Mouse (Mus musculus) left cerebral cortex, postnatal 25 days (tissue): ENCODE results near the gene Mroh2a. TPM values are rescaled to one million over a fixed set of nuclear protein-coding genes. Genes with fewer than 3 reads are reported as not detected.

ENCODE experiments used
- DNase-seq, 2 experiments: peaks; one replicate each; pipeline ENCODE4 v3.0.0; 2022; ENCODE audit warnings: low spot score in 2 of 2, mixed read lengths in 1 of 2
- intact Hi-C: fragments of 180-260 bp; cut with DNase I; formaldehyde crosslinking; loops from one replicate; pipeline ENCODE4 v1.15.1; 2025
- total RNA-seq, 2 experiments: library from RNA; stranded (reverse); gene quantifications; 2 replicates each; pipeline ENCODE4 v1.2.3; 2021

Gene Mroh2a
- total RNA-seq, 2 experiments from 2014 or later, result 0.07 TPM; not detected in 1

DNA sequence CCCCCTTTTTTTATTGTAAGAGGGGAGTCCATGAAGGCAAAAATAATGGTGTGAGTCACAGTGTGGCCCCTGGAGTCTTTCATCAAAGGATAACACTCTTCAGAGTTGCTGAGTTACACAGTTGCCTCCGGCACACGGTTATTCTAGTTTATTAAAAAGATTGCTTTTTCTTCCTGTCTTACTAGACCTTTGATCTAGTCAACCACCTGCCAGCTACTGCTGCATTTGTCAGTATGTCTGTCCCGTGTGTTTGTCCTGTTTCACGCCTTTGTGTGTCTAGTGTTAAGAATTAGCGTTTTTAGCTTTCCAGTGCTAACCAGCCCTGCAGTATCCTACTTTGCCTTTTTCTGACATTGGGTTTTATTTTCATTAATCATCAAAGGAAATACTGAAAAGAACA, 58.9 kb downstream of the Mroh2a start:
- intact Hi-C loops, result no loop called here
- DNase-seq, result no peak

DNA sequence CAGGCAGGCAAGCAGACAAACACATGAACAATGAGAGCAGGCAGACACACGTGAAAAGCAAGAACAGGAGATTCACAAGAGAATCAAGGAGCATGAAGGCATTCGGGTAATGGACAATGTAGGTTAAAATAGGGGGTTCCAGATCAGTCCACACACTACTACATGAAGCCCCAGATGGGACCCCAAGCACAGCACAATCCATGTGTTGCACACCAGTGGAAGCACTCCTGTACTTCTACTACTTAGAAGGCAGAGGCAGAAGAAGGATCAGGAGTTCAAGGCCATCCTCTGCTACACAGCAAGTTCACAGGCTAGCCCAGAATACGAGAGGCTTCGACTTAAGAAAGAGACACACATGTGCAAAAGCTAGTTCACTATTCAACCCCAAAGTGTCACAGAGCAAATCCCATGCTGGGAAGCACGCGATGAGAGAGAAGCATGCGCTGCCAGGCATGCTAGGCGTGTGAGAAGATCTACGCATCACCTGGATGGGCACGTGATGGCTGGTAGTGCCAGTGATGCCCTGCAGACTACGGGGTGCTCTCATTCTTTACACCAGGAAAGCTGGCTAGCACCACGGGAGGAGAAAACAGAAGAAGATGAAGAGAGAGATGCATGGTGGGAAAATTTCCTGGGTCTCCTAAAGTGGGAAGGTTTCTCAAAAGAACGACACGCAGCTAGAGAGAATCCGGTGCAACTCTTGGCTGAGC, 59.5 kb downstream of the Mroh2a start:
- no peak for DNase-seq
- intact Hi-C loops, result no loop called here

DNA sequence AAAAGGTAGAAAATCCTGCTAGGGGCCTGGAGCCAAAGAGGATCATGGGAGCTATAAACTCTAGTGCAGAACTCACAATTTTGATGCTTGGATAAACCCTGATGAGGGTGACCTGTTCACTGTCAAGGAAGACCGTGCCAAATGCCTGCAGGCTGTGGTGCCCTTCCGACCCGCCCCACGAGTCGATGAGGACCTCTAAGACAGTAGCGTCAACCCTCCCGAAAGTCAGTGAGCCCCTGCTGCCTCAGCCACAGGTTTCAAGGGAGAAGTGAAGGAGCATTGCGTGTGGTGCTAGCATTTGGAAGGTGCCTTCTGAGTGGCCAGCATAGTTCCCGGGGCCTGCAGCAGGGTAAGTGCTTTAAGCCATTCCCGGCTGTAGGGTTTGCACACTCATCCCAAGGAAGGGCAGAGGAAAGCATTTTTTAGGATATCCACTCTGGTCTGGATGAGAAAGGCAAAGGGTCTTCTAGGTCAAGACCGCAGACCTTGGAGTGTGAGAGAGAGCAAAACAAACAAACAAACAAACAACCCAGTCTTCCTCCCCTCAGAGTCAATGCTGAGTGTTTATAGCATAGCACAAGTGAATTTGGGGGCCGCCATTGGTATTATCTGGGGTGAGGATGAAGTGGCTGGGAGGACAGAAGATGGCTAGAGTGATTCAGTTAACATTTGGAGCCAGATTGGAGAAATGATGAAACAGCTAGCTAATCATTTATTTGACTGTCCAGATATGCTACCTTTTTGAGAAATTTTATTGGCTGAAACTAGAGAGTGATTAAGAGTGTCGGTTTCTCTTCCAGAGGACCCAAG, 60.3 kb downstream of the Mroh2a start:
- intact Hi-C loops, result no loop called here
- no peak for DNase-seq

DNA sequence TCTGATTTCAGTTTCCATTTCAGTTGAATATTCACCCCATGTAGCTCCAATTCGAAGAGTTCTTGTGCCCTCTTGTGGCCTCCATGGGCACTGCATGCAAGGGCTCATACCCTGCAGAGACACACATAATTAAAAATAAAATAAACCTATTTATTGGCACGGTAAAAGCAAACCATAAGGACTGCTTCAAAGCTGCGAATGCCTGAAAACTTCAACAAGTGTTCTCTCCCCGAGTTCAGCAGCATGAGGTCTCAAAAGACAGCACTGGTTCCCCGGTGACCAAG, 60.9 kb downstream of the Mroh2a start:
- no peak for DNase-seq
- intact Hi-C loops, result no loop called here

DNA sequence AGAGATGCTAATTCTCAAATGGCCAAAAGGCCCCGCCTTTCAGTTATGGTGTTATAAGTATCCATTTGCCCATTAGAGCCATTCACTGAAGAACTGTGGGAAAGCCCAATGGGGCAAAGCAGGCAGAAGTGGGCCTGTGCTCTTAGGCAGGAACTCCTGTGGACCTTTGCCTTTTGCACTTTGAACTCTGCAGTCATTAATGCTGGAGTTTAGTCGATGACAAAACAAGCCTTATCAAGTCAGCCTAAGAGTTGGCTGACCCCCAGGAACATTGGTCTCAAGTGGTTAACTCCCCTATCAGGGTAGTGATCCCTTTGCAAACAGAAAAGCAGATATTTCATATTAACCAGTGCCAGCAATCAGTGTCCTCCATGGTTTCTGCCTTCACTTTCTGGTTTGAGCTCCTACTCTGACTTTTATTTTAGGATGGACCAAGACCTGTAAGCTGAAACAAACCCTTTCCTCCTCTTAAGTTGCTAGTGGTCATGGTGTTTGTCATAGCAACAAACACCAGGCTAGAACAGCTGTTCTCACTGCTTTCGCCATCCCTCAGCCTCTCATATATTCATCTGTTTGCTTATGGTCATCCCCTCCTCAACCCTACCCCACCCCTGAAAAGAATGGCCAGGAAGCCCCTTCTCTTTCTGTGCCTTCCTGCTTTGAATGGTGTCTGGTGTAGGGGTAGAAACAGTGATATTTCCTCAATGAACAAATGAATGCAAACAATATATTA, 61.4 kb downstream of the Mroh2a start:
- intact Hi-C loops, result no loop called here
- no peak for DNase-seq

DNA sequence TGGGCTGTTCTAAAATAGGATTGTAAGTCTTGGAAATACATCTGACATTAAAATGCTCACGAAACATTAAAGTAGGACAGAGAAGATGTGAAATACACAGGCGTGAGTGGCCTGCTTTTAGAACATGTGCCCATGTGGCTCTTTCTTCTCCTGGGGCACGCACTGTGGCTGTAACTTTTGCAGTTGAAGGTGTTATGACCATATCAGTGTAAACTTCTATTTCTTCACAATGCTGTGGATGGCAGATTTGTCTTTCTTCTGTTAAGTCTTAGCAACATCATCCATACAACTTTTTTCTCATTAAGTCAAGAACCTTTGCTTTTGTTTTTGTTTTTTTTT, 62.0 kb downstream of the Mroh2a start:
- DNase-seq, result no peak
- intact Hi-C loops, result no loop called here

DNA sequence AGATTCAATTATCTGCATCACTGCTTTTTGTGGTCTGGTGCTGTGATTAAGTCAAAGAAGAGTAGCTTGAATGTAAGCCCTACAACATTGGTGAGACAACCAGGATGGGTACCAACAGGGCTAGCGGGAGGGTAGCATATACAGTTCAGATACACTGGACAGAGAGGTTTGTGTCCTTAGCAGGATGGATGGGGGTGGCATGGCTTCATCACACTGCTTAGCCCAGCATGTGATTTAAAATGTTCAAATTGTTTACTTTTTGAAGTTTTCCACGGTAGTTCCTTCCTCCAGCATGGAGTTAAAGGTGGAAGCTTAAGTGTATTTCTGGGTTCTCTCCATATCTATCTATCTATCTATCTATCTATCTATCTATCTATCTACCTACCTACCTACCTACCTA, 62.4 kb downstream of the Mroh2a start:
- no peak for DNase-seq
- intact Hi-C loops, result no loop called here

DNA sequence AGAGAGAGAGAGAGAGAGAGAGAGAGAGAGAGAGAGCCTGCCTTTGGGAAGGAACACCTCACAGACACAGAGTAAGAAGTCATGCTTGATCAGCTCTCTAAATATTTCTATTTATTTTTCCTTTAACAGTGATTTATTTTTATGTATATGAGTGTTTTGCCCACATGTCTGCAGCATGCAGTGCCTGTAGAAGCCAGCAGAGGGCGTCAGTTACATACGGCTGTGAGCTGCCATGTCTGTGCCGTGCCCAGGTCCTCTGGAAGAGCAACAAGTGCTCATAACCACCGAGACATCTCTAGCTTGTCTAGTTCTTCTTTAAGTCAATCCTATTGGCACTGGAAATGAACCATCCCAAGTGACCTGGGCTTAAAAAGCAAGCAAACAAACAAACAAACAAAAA, 63.1 kb downstream of the Mroh2a start:
- DNase-seq, result no peak
- intact Hi-C loops, result no loop called here

DNA sequence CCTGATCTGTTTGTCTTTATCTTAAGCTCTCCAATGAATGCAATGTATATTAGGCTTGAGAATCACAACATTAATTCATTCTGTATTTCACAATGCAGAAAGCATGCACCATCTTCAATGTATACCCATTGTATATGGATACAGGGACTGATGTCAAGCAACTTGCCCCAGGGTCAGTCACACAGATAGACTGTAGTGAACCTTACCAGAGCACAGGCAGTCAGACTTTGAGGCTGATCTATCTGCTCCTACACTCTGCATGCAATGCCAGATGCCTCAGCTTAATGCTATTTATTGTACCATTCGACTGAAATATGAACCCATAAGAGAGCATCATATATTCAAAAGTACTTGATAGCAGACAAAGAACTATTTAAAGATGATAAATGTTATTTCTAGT, 63.7 kb downstream of the Mroh2a start:
- intact Hi-C loops, result no loop called here
- DNase-seq, result no peak

DNA sequence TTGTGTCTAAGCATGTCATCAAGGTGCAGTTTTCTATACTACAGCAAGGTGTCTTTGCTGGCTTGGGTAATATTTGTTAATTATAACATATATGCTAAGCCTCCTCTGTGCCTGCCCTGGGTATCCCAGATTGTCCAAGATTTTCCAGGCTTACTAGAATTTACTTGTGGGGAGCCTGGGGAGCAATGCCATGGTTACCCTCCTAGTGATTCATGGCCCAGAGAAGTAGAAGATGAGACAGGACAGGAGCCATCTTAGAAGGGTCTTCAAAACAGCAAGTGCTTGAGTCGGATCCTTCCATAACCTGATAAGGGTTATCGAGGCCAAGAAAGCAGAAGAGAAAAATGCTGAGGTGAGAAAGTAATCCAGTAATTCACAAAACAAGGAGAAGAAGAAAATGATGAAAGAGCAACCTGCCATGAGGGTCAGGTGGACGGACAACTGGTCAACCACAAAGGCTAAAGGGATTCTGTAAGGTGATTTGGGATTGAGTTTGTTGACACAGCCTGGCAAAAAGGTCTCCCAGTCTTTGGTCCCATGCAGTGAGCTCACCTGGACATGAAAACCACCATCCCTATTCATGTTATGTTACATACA, 64.7 kb downstream of the Mroh2a start:
- intact Hi-C loops, result no loop called here
- DNase-seq, result no peak

DNA sequence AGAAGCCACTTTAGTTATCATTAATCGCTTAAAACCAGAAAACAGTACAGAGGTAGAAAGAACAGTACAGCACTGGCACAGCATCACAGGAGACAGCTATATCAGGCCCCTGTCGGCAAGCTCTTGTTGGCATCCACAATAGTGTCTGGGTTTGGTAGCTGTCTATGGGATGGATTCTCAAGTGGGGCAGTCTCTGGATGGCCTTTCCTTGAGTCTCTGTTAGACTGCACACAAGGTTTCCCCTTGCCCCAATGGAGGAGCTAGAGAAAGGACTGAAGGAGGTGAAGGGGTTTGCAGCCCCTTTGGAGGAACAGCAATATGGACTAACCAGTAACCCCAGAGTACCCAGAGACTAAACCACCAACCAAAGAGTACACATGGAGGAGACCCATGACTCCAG, 65.3 kb downstream of the Mroh2a start:
- DNase-seq, result no peak
- intact Hi-C loops, result no loop called here

DNA sequence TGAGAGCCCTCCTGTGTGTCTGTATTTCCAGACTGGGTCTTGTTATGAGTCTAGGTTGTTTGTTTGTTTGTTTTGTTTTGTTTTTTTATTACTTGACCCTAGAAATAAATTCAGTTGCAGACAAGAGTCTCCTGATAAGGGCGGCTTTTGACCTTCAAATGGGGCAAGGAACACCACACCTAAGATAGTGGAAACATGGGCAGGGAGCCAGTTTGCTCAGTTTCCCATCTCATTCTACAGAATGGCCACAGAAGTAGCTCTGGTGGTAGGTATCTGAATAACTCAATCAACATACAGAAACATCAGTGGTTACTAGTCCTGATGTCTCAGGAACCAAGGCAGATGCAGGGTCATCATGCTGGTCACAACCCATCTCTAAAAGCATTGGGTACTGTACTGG, 67.9 kb downstream of the Mroh2a start:
- intact Hi-C loops, result no loop called here
- DNase-seq, result no peak

DNA sequence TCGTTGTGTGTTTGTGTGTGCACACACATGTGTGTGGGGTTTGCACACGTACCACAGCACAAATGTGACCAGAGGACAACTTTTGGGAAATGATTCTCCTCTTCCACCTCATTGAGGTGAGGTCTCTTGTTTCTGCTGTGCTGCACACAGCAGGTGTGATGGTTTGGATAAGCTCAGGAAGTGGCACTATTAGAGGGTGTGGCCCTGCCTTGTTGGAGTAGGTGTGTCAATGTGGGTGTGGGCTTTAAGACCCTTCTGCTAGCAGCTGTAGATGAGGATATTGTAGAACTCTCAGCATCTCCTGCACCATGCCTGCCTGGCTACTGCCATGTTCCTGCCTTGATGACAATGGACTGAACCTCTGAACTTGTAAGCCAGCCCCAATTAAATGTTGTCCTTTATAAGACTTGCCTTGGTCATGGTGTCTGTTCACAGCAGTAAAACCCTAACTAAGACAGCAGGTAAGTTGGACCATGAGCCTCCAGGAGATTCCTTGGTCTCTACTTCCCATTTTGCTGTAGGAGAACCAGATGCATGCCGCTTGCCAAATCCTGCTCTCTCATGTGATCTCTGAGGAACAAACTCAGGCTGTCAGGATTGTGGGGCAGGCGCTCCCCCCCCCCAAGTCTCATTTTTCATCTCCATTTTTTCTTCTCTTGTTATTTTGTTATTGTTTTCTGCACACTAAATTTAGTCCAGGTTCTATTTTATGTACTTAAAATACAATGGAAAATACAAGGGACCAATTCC, 69.6 kb downstream of the Mroh2a start:
- intact Hi-C loops, result no loop called here
- DNase-seq, result no peak

DNA sequence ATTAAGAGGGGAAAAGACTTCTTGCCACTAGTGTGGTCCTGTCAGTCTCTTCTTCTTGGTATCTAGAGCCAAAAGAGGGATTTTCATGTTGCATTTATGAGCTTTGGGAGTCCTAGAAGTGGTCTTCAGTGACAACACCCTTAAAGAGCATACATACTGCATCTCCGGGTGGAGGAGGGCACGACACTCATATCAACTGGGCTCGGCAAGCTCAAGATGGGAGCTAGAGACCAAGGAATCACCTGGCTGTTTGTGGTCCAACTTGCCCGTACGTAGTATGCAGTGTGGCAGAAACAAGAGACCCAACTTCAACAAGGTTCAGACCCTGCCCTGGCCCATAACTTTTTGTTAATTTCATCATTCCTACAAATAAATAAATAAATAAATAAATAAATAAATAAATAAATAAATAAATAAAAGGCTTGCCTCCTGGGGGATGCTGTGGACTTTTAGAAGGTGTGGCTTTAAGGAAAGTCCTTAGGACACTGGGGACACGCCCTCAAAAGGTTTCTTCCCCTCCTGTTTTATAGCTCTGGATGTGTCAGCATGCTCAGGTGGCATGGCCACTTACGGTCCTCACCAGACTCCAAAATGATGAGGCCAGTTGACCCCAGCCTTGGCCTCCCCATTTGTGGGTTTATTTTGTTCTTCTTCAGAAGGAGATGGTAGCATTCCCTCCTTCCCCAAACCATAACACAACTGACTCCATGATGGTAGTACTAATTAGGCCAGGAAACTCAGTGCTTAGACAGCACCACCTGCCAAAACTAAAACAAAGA, 70.9 kb downstream of the Mroh2a start:
- no peak for DNase-seq
- intact Hi-C loops, result no loop called here

DNA sequence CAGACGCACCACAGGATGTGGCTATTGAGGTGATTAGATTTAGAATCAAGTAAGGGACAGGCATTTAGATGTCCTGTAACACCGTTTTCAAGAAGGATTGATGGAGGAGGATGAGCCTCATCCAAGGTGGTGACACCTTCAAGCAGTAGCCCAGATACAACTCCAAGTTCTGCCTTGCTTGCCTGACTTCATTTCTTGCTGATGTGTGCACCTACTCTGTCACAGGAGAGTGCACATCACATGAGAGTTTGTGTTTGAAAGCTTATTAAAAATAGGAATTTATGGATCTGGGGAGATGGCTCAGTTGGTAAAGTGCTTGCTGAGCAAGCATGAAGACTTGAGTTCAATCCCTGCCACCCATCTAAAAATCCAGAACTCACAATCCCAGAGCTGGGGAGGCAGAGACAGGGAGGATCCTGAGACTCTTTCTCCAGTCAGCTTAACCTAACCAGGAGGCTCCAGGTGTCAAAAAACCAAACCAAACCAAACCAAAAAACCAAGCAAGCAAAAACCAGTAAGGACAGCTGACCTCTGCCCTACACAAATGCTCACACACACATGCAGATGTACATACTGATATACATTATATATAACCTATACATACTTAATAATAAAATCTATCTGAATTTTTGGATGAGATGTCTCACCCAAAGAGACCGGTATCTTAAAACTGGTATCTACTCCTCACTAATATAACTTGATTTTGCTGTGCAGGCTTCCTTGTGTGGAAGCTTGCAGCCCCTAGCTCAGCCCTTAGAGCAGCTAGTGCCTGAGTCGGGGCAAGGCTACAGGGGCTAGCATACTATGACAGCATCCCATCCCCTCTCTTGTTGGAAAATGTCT, 72.1 kb downstream of the Mroh2a start:
- intact Hi-C loops, result no loop called here
- DNase-seq, result no peak

DNA sequence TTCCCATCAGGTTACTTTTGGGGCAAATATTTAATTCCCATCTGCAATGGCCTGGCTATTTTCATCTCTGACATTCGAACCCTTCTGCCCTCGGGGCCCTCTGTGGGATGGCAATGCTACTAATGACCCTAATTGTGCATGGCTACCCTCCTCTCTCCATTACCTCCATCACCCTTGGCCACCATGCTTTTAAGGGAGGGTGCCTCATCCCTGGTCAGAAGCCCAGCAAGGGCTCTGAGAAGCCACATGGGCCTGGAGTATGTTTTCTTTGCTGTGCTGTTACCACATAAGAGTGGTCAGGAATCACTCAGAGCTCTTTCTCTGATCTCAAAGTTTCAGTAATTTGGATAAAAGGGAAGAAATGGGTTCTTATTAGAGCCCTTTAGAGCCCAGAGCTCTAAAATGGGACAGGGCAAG, 72.8 kb downstream of the Mroh2a start:
- intact Hi-C loops, result no loop called here
- DNase-seq, result no peak

DNA sequence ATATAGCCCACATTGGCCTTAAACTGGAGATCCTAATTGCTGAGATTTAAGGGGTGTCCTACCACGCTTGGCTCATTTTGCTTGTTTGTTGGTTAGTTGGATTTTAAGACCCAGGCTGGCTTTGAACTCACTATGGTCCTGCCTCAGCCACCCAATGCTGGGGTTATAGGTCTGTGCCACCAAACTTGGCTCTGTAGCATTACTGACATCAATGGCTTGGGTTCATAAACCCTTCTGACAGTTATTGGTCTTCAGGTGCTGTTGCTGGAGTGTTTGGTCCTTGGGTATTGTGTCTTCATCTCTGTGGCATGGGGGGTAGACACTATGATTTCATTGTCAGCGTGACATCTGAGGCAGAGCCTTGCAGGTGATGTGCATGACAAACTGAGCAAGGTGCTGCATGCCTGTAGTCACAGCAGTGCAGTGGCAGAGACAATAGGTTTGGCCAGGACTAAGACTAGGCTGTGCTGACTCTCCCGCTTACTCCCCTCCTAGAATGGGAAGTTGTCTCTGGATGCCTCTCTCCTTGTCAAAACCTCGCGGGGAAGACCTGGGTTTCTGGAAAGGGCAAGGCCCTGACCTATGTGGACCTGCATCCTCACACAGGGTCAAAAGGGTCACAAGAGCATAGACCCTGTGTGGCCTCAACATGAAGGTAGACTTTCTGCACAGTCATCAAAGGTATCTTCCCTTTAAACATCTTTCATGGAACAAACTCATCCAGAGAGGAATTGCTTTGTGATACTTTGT, 73.7 kb downstream of the Mroh2a start:
- no peak for DNase-seq
- intact Hi-C loops, result no loop called here
